Mouse (Mus musculus) heart, adult 2 months (tissue): ENCODE results near the gene Dctn3.

Experiments
- CTCF ChIP-seq: fragments of 200-600 bp; IDR thresholded peaks from 2 replicates; pipeline ENCODE4 v1.8.1; 2022; ENCODE audit warnings: antibody characterized with exemption, mild to moderate bottlenecking, moderate library complexity
- EP300 ChIP-seq: fragments of 200-500 bp; IDR thresholded peaks from 2 replicates; pipeline ENCODE4 v1.6.1; 2011; ENCODE audit warnings: low read depth, low read length, control low read depth; ENCODE audit not compliant: insufficient read depth
- POLR2A ChIP-seq: fragments of 200-500 bp; IDR thresholded peaks from 2 replicates; pipeline ENCODE4 v1.6.1; 2011; ENCODE audit warnings: mild to moderate bottlenecking, low read depth, low read length, control low read depth; ENCODE audit not compliant: insufficient read depth

GRCm38 (mm10) chr4:41713197-41714067, 9.5 kb downstream of the Dctn3 start, which contains the start of gene Rpp25l:
- TF ChIP-seq CTCF (peak; percentile 49), EP300 (no peak), POLR2A (peak; percentile 87)
